Mouse (Mus musculus): ENCODE data around the gene Ogdhl. TPM values are rescaled to one million over a fixed set of nuclear protein-coding genes. Genes with fewer than 3 reads are reported as not detected.

The Ogdhl gene
- 0.74 and 0.84 TPM in 2 replicates for polyA plus RNA-seq (2012; rRNA removed)

DNA sequence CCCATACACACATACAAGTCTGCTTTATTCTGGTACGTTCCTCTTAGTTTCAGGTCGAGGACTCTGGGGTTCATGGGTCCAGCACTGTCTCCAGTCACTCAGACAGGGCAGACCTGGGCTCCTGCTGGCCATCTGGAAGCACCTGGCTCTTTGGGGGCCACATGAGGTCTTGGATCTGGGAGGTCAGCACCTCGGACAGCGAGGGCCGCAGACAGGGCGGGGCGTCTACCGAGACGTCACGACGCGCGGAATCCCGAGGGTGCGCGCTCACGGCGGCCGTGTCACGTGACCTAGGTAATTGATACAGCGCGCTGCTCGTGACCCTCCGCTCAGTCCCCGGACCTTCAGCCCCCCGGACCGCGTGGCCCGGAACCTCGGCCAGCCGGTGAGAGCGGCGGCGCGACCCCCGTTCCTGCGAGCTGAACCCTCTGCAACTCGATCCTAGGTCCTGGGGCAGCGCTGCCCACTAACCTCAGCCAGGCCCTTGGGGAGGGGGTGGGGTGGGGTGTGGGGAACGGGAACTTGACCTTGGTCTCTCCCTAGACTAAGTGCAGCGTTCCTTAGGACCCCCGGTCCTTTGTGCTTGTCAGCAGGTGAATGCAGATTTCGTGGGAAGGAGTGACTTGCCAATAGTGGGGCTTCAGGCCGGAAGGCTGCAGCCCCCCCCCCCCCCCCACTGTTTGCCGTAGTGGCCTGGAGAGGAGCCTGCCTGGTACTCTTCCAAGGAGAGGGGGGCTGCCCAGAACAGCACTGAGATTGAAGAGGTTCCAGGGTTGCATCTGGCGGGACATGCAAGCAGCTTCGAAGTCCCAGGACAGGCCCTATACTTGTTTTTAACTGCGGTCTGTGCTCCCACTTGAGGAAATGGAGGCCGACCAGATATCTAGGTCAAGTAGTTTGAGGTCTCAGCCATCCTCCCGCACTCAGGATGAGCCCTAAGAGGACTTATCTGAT lies at the start of gene Ogdhl:
TSS of gene Ogdhl (plus strand) at position 288 of the 954 bp plus-strand sequence.

DNA sequence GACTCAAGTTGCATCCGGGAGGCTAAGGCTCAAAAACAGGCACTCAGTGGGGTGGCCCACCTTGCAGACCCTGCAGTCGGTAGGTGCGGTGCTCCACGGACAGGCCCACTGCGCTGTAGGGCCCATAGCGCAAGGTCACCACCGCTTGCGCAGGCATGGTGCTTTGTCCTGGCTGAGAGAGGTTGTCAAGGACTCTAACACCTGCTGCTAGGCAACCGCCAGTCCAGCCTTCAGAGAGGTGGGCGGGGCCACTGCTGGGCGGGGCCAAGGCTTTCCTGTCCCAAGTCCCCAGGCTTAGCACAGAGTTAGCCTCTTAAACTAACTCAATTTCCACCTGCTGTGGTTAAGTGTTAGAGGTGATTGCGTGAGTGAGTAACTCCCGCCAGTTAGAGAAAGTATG lies 66.4 kb downstream of the Ogdhl start, which contains the start of gene 1700024G13Rik:
TSS of gene 1700024G13Rik (minus strand) at position 196 of the 400 bp plus-strand sequence.

Other genes with a start within 250 kb of the Ogdhl start
- gene Oxnad1, start 236.6 kb upstream of the Ogdhl start, polyA plus RNA-seq (2012; rRNA removed), result 10.4 and 11.7 TPM in 2 replicates
- gene Dph3, start 236.3 kb upstream of the Ogdhl start, polyA plus RNA-seq (2012; rRNA removed), result 6.7 and 9.1 TPM in 2 replicates
- not detected in 2 replicates for gene Msmb, start 180.0 kb upstream of the Ogdhl start, polyA plus RNA-seq (2012; rRNA removed)
- gene Ncoa4, start 162.2 kb upstream of the Ogdhl start, polyA plus RNA-seq (2012; rRNA removed), result 8.0 and 10.3 TPM in 2 replicates
- gene Timm23, start 120.1 kb upstream of the Ogdhl start, polyA plus RNA-seq (2012; rRNA removed), result 67.3 and 102 TPM in 2 replicates
- gene Parg, start 120.1 kb upstream of the Ogdhl start, polyA plus RNA-seq (2012; rRNA removed), result 1.3 and 1.7 TPM in 2 replicates
- not detected in 2 replicates for gene 1700024G13Rik, start 66.4 kb downstream of the Ogdhl start, polyA plus RNA-seq (2012; rRNA removed)
- gene Slc18a3, start 142.8 kb downstream of the Ogdhl start, polyA plus RNA-seq (2012; rRNA removed), result 1.0 and 1.8 TPM in 2 replicates
- gene Chat, start 144.0 kb downstream of the Ogdhl start, polyA plus RNA-seq (2012; rRNA removed), result 0.09 and 0.67 TPM in 2 replicates
- 0.37 and 0.92 TPM in 2 replicates for gene Ercc6, start 191.5 kb downstream of the Ogdhl start, polyA plus RNA-seq (2012; rRNA removed)

Measured in stomach, adult 2 months (tissue).